Mouse (Mus musculus) common myeloid progenitor, adult 5-6 weeks (primary cell): ENCODE measurements around the gene Cpped1. TPM values are rescaled to one million over a fixed set of nuclear protein-coding genes. Genes with fewer than 3 reads are reported as not detected.

Experiments
- ATAC-seq: replicated peaks from 2 replicates; pipeline ENCODE4 v1.8.0; 2016; ENCODE audit warnings: low read depth, mild to moderate bottlenecking, moderate TSS enrichment, inconsistent platforms; ENCODE audit not compliant: poor library complexity, severe bottlenecking
- total RNA-seq: library from RNA; stranded (forward); fragments of 200-1000, 187-1606 nt; gene quantifications from 2 replicates; pipeline ENCODE4 v1.2.3, GENCODE M21; 2017

Gene Cpped1
- total RNA-seq, 1 experiment from 2014 or later: 22.5 TPM

- ATAC-seq: no peak
Measured at GRCm38 (mm10) chr16:11778715-11779460, 130.4 kb downstream of the Cpped1 start.

DNA sequence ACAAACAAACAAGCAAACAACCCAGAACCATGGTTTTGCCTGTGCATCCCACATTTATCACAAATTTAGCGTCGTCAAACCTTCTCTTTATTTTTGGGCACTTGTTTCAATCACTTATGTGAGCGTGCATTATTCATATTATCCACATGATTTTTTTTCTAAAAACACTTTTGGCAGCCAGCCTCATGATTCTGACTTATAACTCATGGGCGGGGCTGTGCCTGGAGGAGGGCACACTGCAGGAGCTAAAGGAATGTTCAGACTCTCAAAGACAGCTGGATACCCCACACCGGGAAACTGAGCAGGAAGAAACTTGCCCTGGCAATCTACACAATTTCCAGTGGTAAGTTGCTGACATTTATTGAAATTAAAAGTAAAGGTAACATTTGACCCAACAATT lies 131.1 kb downstream of the Cpped1 start:
- ATAC-seq: no peak

DNA sequence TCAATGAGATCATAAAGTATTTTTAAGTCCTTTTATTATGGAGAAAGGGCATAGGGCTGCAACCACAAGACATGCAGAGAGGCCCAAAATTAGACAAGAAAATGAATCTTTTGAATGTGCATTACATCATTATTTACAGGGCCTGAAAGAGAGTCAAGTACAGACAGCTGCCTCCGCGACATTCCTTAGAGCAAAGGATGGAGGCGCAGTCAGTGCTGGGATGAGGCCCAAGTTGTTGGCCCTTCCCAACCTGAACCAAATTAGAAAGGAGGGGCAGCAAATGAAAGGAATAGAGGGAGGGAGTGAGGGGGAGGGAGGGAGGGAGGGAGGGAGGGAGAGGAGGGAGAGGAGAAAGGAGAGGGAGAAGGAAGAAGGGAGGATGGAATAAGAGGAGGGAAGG lies 132.7 kb downstream of the Cpped1 start:
- ATAC-seq: no peak

- no peak for ATAC-seq
Measured at GRCm38 (mm10) chr16:11774321-11774720, 134.9 kb downstream of the Cpped1 start.

DNA sequence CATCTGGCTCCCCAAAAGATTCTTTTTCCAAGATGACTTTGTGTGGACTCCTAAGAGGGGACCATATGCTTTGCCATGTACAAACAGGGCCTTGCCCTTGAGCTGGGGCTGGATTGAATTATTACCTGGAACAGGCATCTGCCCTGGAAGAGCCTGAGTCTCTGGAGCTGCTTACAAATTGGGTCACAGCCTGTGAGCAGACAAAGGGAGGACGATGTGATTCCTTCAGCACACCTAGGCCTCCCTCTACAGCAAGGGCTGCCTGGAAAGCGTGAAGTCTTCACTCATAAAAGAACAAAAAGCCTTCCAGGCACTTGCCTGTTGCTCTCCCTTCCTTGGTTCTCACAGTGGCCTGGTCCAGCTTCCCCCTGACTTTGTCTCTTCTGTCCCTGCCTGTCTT lies 136.9 kb downstream of the Cpped1 start:
- no peak for ATAC-seq

GRCm38 (mm10) chr16:11757951-11758350 lies 151.3 kb downstream of the Cpped1 start:
- ATAC-seq: no peak

GRCm38 (mm10) chr16:11757471-11757870 lies 151.8 kb downstream of the Cpped1 start:
- ATAC-seq: no peak

- ATAC-seq: no peak
Measured at GRCm38 (mm10) chr16:11756598-11757245, 152.5 kb downstream of the Cpped1 start.

DNA sequence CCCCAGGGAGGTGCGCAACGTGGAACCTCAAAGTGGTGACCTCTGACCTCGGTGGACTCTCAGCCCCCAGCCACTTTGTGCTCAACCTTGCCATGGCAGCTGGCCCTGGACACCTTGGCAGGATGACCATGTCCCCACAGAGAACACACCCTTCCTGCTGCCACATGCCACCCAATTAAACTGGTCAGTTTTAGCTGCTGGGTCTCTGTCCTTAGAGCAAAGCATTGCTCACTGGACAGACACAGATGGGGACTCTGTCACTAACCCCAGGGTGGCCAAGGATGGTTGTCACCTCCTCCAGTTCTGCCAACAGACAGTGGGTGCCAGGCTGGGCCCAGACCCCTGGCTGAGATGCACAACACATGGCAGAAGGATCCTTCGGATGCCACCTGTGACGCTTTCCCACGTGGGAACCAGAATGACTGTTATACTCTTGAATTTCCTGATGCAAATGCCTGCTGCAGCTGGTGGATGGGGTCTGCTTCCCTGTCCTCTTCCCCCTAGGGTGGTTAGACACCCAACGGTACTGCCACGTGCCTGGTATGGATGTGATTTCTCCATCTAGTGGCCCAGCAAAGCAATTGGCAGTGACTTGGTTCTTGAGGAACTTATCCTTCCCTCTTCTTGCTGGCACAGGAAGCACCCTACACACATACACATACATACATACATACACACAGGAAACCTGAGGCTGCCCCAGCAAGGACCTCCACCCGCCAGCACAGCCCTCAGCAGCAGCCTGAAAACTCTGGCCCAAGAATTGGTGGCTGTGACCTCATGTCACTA lies 153.8 kb downstream of the Cpped1 start:
- peak; percentile 77 for ATAC-seq

GRCm38 (mm10) chr16:11754136-11754535 lies 155.1 kb downstream of the Cpped1 start:
- ATAC-seq: no peak

Other genes starting within 250 kb of the Cpped1 start
- not detected in 2 replicates for gene Shisa9, start 74.7 kb upstream of the Cpped1 start, total RNA-seq